Mouse (Mus musculus) C2C12 (cell line): ENCODE measurements around the gene Myh6.

Experiments
- CTCF ChIP-seq: IDR thresholded peaks from one replicate; pipeline ENCODE4 v1.5.1; 2011; ENCODE audit not compliant: control insufficient read depth, insufficient read depth, insufficient read length
- MAX ChIP-seq: IDR thresholded peaks from one replicate; pipeline ENCODE4 v1.6.1; 2011; ENCODE audit warnings: mild to moderate bottlenecking, control low read depth
- MYOD1 ChIP-seq: IDR thresholded peaks from one replicate; pipeline ENCODE4 v1.6.1; 2011; ENCODE audit warnings: low read depth; ENCODE audit not compliant: control insufficient read depth, insufficient read length
- MYOG ChIP-seq: IDR thresholded peaks from one replicate; pipeline ENCODE4 v1.6.1; 2011; ENCODE audit not compliant: control insufficient read depth, insufficient read length; ENCODE audit errors: extremely low read depth
- USF1 ChIP-seq: IDR thresholded peaks from one replicate; pipeline ENCODE4 v1.6.1; 2011; ENCODE audit warnings: low read depth, mild to moderate bottlenecking, control low read depth, moderate library complexity

GRCm38 (mm10) chr14:54989886-54990441, 23.2 kb upstream of the Myh6 start:
- TF ChIP-seq CTCF (no peak), MAX (no peak), USF1 (no peak), MYOG (no peak), MYOD1 (no peak)
